Mouse (Mus musculus) liver, postnatal 0 days (tissue): ENCODE results near the gene Gm3435.
"Not testable (repeated sequence)": the region's sequence is repeated elsewhere in the genome, so short reads cannot be mapped to it uniquely, and the experiment has no call there.

Source experiments
- CTCF ChIP-seq: sonication (generic); IDR thresholded peaks from 2 replicates; pipeline ENCODE4 v1.5.1; 2016; ENCODE audit warnings: antibody characterized with exemption, low read depth
- EP300 ChIP-seq: IDR thresholded peaks from 2 replicates; pipeline ENCODE4 v1.6.1; 2016; ENCODE audit warnings: antibody characterized with exemption, low read depth, mild to moderate bottlenecking

GRCm38 (mm10) chr17:14993139-14993832 lies 16.7 kb upstream of the Gm3435 start:
- not testable (repeated sequence) for TF ChIP-seq CTCF, EP300
